8 mouse cellular contexts compared by ENCODE assay signal in the genomic region with DNA sequence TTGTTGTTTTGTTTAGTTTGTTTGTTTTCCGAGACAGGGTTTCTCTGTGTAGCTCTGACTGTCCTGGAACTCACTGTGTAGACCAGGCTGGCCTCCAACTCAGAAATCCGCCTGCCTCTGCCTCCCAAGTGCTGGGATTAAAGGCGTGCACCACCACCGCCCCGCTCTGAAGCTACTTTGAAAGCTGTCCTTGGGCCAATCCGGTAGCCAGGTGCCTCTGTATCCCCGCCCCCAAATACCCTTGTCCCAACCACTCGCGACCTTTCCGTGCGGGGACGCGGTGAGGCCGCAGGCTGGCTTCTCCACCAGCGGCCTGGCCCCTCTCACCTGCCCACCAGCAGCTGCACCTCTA. TPM values are rescaled to one million over a fixed set of nuclear protein-coding genes. Genes with fewer than 3 reads are reported as not detected.
DNase-seq lines count a peak whose midpoint lies in the region; ATAC-seq and TF ChIP-seq lines count a peak whose summit lies in the region.
"Not testable (repeated sequence)": the region's sequence is repeated elsewhere in the genome, so short reads cannot be mapped to it uniquely, and the experiment has no call there.

No protein-coding gene starts in this region.

- peak overlapping the region; percentile 92 for H3K4me3 ChIP-seq in G1E (ENCODE audit: low read depth, low read length)
- H3K4me3 ChIP-seq in embryonic facial prominence, embryonic 11.5 days (ENCODE audit: low read depth, low read length), result peak overlapping the region; percentile 71
- H3K4me3 ChIP-seq in forebrain, postnatal 0 days (ENCODE audit: low read depth, low read length), result peak overlapping the region; percentile 77
- H3K4me3 ChIP-seq in hindbrain, embryonic 12.5 days, result peak overlapping the region; percentile 80
- H3K4me3 ChIP-seq in liver, postnatal 0 days (ENCODE audit: low read depth, low read length), result peak overlapping the region; percentile 66
- peak overlapping the region; percentile 60 for H3K4me3 ChIP-seq in midbrain, embryonic 15.5 days
- peak overlapping the region; percentile 87 for H3K4me3 ChIP-seq in stomach, embryonic 16.5 days (replicated peaks; ENCODE audit: low read length)

- H3K27me3 ChIP-seq in G1E (ENCODE audit: insufficient read depth, low read length); embryonic facial prominence, embryonic 11.5 days (ENCODE audit: control insufficient read depth, insufficient read depth, low read length); forebrain, postnatal 0 days (ENCODE audit: insufficient read depth, low read length); hindbrain, embryonic 12.5 days; liver, postnatal 0 days (ENCODE audit: insufficient read depth, low read length); midbrain, embryonic 15.5 days (replicated peaks); stomach, embryonic 16.5 days (ENCODE audit: control insufficient read depth, insufficient read depth, low read length): not testable (repeated sequence)

- DNase-seq in G1E (ENCODE audit: low spot score), result peak; percentile 63
- DNase-seq in embryonic facial prominence, embryonic 11.5 days (ENCODE audit: low spot score); forebrain, postnatal 0 days; liver, postnatal 0 days: not testable (repeated sequence)
- DNase-seq in large intestine, adult 2 months (ENCODE audit: low read depth, low spot score), result peak; percentile 53

- peak overlapping the region; percentile 20 for H3K4me2 ChIP-seq in embryonic facial prominence, embryonic 11.5 days (ENCODE audit: low read depth, low read length)
- peak overlapping the region; percentile 48 for H3K4me2 ChIP-seq in forebrain, postnatal 0 days (ENCODE audit: low read depth)
- H3K4me2 ChIP-seq in hindbrain, embryonic 12.5 days (replicated peaks), result peak overlapping the region; percentile 50
- H3K4me2 ChIP-seq in liver, postnatal 0 days (ENCODE audit: low read depth, low read length), result peak overlapping the region; percentile 60
- H3K4me2 ChIP-seq in midbrain, embryonic 15.5 days, result peak overlapping the region; percentile 52
- H3K4me2 ChIP-seq in stomach, embryonic 16.5 days (ENCODE audit: low read depth, low read length), result peak overlapping the region; percentile 52

- not testable (repeated sequence) for TF ChIP-seq CTCF in G1E (IDR thresholded peaks at IDR 0.05; ENCODE audit: low read depth, low read length); forebrain, postnatal 0 days (IDR thresholded peaks at IDR 0.05; ENCODE audit: low read depth); liver, postnatal 0 days (IDR thresholded peaks at IDR 0.05; ENCODE audit: low read depth)

- not testable (repeated sequence) for TF ChIP-seq EP300 in liver, postnatal 0 days (IDR thresholded peaks at IDR 0.05; ENCODE audit: low read depth)

- H3K36me3 ChIP-seq in G1E (replicated peaks), result peaks cover 14% of the 10 kb centered on the region
- H3K36me3 ChIP-seq in embryonic facial prominence, embryonic 11.5 days (replicated peaks; ENCODE audit: control insufficient read depth, insufficient read depth, low read depth, low read length); forebrain, postnatal 0 days (ENCODE audit: insufficient read depth); hindbrain, embryonic 12.5 days; liver, postnatal 0 days (replicated peaks; ENCODE audit: insufficient read depth, low read length); midbrain, embryonic 15.5 days (replicated peaks); stomach, embryonic 16.5 days (ENCODE audit: control insufficient read depth, insufficient read depth, low read length): not testable (repeated sequence)

- H3K27ac ChIP-seq in embryonic facial prominence, embryonic 11.5 days (replicated peaks; ENCODE audit: low read depth, low read length), result peak overlapping the region; percentile 76
- peak overlapping the region; percentile 96 for H3K27ac ChIP-seq in forebrain, postnatal 0 days (ENCODE audit: low read depth, low read length)
- H3K27ac ChIP-seq in hindbrain, embryonic 12.5 days, result peak overlapping the region; percentile 95
- H3K27ac ChIP-seq in liver, postnatal 0 days (ENCODE audit: low read depth), result peak overlapping the region; percentile 96
- peak overlapping the region; percentile 98 for H3K27ac ChIP-seq in midbrain, embryonic 15.5 days
- peak overlapping the region; percentile 95 for H3K27ac ChIP-seq in stomach, embryonic 16.5 days (ENCODE audit: low read length)

- ATAC-seq in G1E (ENCODE audit: extremely low read depth, insufficient number of reproducible peaks, low FRiP score, poor library complexity, severe bottlenecking), result peak; percentile 37
- peak; percentile 71 for ATAC-seq in embryonic facial prominence, embryonic 11.5 days (replicated peaks; ENCODE audit: insufficient number of reproducible peaks, low FRiP score, low TSS enrichment, low read depth)
- peak; percentile 42 for ATAC-seq in forebrain, postnatal 0 days
- ATAC-seq in hindbrain, embryonic 12.5 days (ENCODE audit: low FRiP score), result peak; percentile 77
- ATAC-seq in liver, postnatal 0 days, result peak; percentile 70
- peak; percentile 73 for ATAC-seq in midbrain, embryonic 15.5 days (replicated peaks)
- ATAC-seq in stomach, embryonic 16.5 days (ENCODE audit: insufficient read depth, low FRiP score), result peak; percentile 50

- not testable (repeated sequence) for H3K9me3 ChIP-seq in G1E (replicated peaks); embryonic facial prominence, embryonic 11.5 days (replicated peaks; ENCODE audit: control insufficient read depth, low read length); forebrain, postnatal 0 days (ENCODE audit: low read length); hindbrain, embryonic 12.5 days (replicated peaks); liver, postnatal 0 days (ENCODE audit: low read length); midbrain, embryonic 15.5 days; stomach, embryonic 16.5 days (replicated peaks; ENCODE audit: control insufficient read depth, low read length)

- H3K9ac ChIP-seq in embryonic facial prominence, embryonic 11.5 days (replicated peaks; ENCODE audit: low read length), result peak overlapping the region; percentile 75
- peak overlapping the region; percentile 71 for H3K9ac ChIP-seq in forebrain, postnatal 0 days
- peak overlapping the region; percentile 80 for H3K9ac ChIP-seq in hindbrain, embryonic 12.5 days
- peak overlapping the region; percentile 74 for H3K9ac ChIP-seq in liver, postnatal 0 days (replicated peaks)
- peak overlapping the region; percentile 78 for H3K9ac ChIP-seq in midbrain, embryonic 15.5 days
- peak overlapping the region; percentile 89 for H3K9ac ChIP-seq in stomach, embryonic 16.5 days (ENCODE audit: low read length)

- peaks cover 18% of the 10 kb centered on the region for H3K4me1 ChIP-seq in G1E (ENCODE audit: insufficient read depth, low read depth, low read length)
- H3K4me1 ChIP-seq in embryonic facial prominence, embryonic 11.5 days (ENCODE audit: control insufficient read depth, insufficient read depth, low read length); forebrain, postnatal 0 days (ENCODE audit: insufficient read depth); stomach, embryonic 16.5 days (ENCODE audit: control insufficient read depth, insufficient read depth, low read length): not testable (repeated sequence)
- H3K4me1 ChIP-seq in hindbrain, embryonic 12.5 days, result peaks cover 12% of the 10 kb centered on the region; the same call in 1 of the 2 replicates
- H3K4me1 ChIP-seq in liver, postnatal 0 days (ENCODE audit: insufficient read depth), result peaks cover 13% of the 10 kb centered on the region
- H3K4me1 ChIP-seq in midbrain, embryonic 15.5 days, result peaks cover 12% of the 10 kb centered on the region

- WGBS in embryonic facial prominence, embryonic 11.5 days, result 8% methylated on average over 15 of the region's 15 CpGs
- 10% methylated on average over 15 of the region's 15 CpGs for WGBS in forebrain, postnatal 0 days
- 6% methylated on average over 15 of the region's 15 CpGs for WGBS in hindbrain, embryonic 12.5 days
- WGBS in large intestine, adult 2 months, result 5% methylated on average over 15 of the region's 15 CpGs
- 3% methylated on average over 15 of the region's 15 CpGs for WGBS in liver, postnatal 0 days (ENCODE audit: insufficient replicate concordance)
- WGBS in midbrain, embryonic 15.5 days, result 7% methylated on average over 15 of the region's 15 CpGs
- 6% methylated on average over 15 of the region's 15 CpGs for WGBS in stomach, embryonic 16.5 days

RNA-seq across cellular contexts. Expression of a gene that starts 0.3 kb away (rescaled TPM):
- total RNA-seq in G1E (2014; fragmentation: Nextera tagmentation) (16.6 and 18.0 TPM in 2 replicates), G1E (2017) (9.2 and 9.8 TPM in 2 replicates)
- polyA plus RNA-seq in G1E (2012), result 0.34 and 0.50 TPM in 2 replicates
- 7.4 and 9.1 TPM in 2 replicates for polyA plus RNA-seq in embryonic facial prominence, embryonic 11.5 days (2014; fragmentation: Nextera tagmentation; extraction: Ambion mirVana)
- total RNA-seq in forebrain, postnatal 0 days (2014; rRNA removed), result 8.5 and 13.6 TPM in 2 replicates
- 5.1 and 8.1 TPM in 2 replicates for polyA plus RNA-seq in forebrain, postnatal 0 days (2015; fragmentation: Nextera tagmentation; extraction: Ambion mirVana)
- polyA plus RNA-seq in hindbrain, embryonic 12.5 days (2016; fragmentation: Nextera tagmentation; extraction: Ambion mirVana), result 11.8 and 12.9 TPM in 2 replicates
- 0.98 and 1.1 TPM in 2 replicates for polyA plus RNA-seq in large intestine, adult 2 months (2012; rRNA removed)
- polyA plus RNA-seq in liver, postnatal 0 days (2015; fragmentation: Nextera tagmentation; extraction: Ambion mirVana), result 1.1 and 1.7 TPM in 2 replicates
- 15.0 and 16.2 TPM in 2 replicates for polyA plus RNA-seq in midbrain, embryonic 15.5 days (2015; fragmentation: Nextera tagmentation; extraction: Ambion mirVana)
- 5.6 and 5.7 TPM in 2 replicates for polyA plus RNA-seq in stomach, embryonic 16.5 days (2015; fragmentation: Nextera tagmentation; extraction: Ambion mirVana)

RNA-seq across cellular contexts. Expression of a gene that starts 0.5 kb away (rescaled TPM):
- total RNA-seq in G1E (2014; fragmentation: Nextera tagmentation) (4.7 TPM in 1 of 2 replicates, not detected in the other), G1E (2017) (15.0 and 16.3 TPM in 2 replicates)
- polyA plus RNA-seq in G1E (2012), result 1.0 and 1.6 TPM in 2 replicates
- 28.8 and 30.1 TPM in 2 replicates for polyA plus RNA-seq in embryonic facial prominence, embryonic 11.5 days (2014; fragmentation: Nextera tagmentation; extraction: Ambion mirVana)
- total RNA-seq in forebrain, postnatal 0 days (2014; rRNA removed), result 4.0 and 12.3 TPM in 2 replicates
- 17.6 and 19.3 TPM in 2 replicates for polyA plus RNA-seq in forebrain, postnatal 0 days (2015; fragmentation: Nextera tagmentation; extraction: Ambion mirVana)
- polyA plus RNA-seq in hindbrain, embryonic 12.5 days (2016; fragmentation: Nextera tagmentation; extraction: Ambion mirVana), result 24.1 and 30.3 TPM in 2 replicates
- 6.0 and 10.0 TPM in 2 replicates for polyA plus RNA-seq in large intestine, adult 2 months (2012; rRNA removed)
- polyA plus RNA-seq in liver, postnatal 0 days (2015; fragmentation: Nextera tagmentation; extraction: Ambion mirVana), result 22.2 and 24.4 TPM in 2 replicates
- 12.3 and 14.0 TPM in 2 replicates for polyA plus RNA-seq in midbrain, embryonic 15.5 days (2015; fragmentation: Nextera tagmentation; extraction: Ambion mirVana)
- 24.7 and 32.6 TPM in 2 replicates for polyA plus RNA-seq in stomach, embryonic 16.5 days (2015; fragmentation: Nextera tagmentation; extraction: Ambion mirVana)

RNA-seq across cellular contexts. Expression of a gene that starts 0.5 kb away (rescaled TPM):
- total RNA-seq in G1E (2014; fragmentation: Nextera tagmentation), result 6.6 and 10.5 TPM in 2 replicates
- total RNA-seq in G1E (2017), result 12.7 and 14.8 TPM in 2 replicates
- 0.13 and 0.17 TPM in 2 replicates for polyA plus RNA-seq in G1E (2012)
- 19.9 and 20.7 TPM in 2 replicates for polyA plus RNA-seq in embryonic facial prominence, embryonic 11.5 days (2014; fragmentation: Nextera tagmentation; extraction: Ambion mirVana)
- 11.9 and 14.3 TPM in 2 replicates for total RNA-seq in forebrain, postnatal 0 days (2014; rRNA removed)
- polyA plus RNA-seq in forebrain, postnatal 0 days (2015; fragmentation: Nextera tagmentation; extraction: Ambion mirVana), result 6.4 and 10.3 TPM in 2 replicates
- 13.1 and 15.8 TPM in 2 replicates for polyA plus RNA-seq in hindbrain, embryonic 12.5 days (2016; fragmentation: Nextera tagmentation; extraction: Ambion mirVana)
- polyA plus RNA-seq in large intestine, adult 2 months (2012; rRNA removed), result 7.5 and 8.6 TPM in 2 replicates
- polyA plus RNA-seq in liver, postnatal 0 days (2015; fragmentation: Nextera tagmentation; extraction: Ambion mirVana), result 5.0 and 6.5 TPM in 2 replicates
- polyA plus RNA-seq in midbrain, embryonic 15.5 days (2015; fragmentation: Nextera tagmentation; extraction: Ambion mirVana), result 12.4 and 13.8 TPM in 2 replicates
- 13.7 and 18.7 TPM in 2 replicates for polyA plus RNA-seq in stomach, embryonic 16.5 days (2015; fragmentation: Nextera tagmentation; extraction: Ambion mirVana)

RNA-seq across cellular contexts. Expression of a gene that starts 5.2 kb away (rescaled TPM):
- total RNA-seq in G1E (2014; fragmentation: Nextera tagmentation) (not detected in 2 replicates), G1E (2017) (16.1 and 18.0 TPM in 2 replicates)
- not detected in 2 replicates for polyA plus RNA-seq in G1E (2012)
- polyA plus RNA-seq in embryonic facial prominence, embryonic 11.5 days (2014; fragmentation: Nextera tagmentation; extraction: Ambion mirVana), result 25.1 and 35.8 TPM in 2 replicates
- total RNA-seq in forebrain, postnatal 0 days (2014; rRNA removed), result not detected in 2 replicates
- polyA plus RNA-seq in forebrain, postnatal 0 days (2015; fragmentation: Nextera tagmentation; extraction: Ambion mirVana), result 8.4 and 16.0 TPM in 2 replicates
- 10.4 and 30.3 TPM in 2 replicates for polyA plus RNA-seq in hindbrain, embryonic 12.5 days (2016; fragmentation: Nextera tagmentation; extraction: Ambion mirVana)
- polyA plus RNA-seq in large intestine, adult 2 months (2012; rRNA removed), result not detected in 2 replicates
- polyA plus RNA-seq in liver, postnatal 0 days (2015; fragmentation: Nextera tagmentation; extraction: Ambion mirVana), result 23.8 and 24.4 TPM in 2 replicates
- 22.8 and 26.9 TPM in 2 replicates for polyA plus RNA-seq in midbrain, embryonic 15.5 days (2015; fragmentation: Nextera tagmentation; extraction: Ambion mirVana)
- 26.9 and 53.9 TPM in 2 replicates for polyA plus RNA-seq in stomach, embryonic 16.5 days (2015; fragmentation: Nextera tagmentation; extraction: Ambion mirVana)
